Mouse (Mus musculus): ENCODE measurements around the gene Tmem51. TPM values are rescaled to one million over a fixed set of nuclear protein-coding genes. Genes with fewer than 3 reads are reported as not detected.

Tmem51 gene
- total and polyA plus RNA-seq, 3 experiments, result 1.4 to 8.0 (median 8.0) TPM

GRCm38 (mm10) chr4:142054580-142054979, 29.5 kb downstream of the Tmem51 start:
- no peak for DNase-seq (ENCODE audit: extremely low read depth)
- dilution Hi-C loops (cut with MboI; ENCODE audit: extremely low pct_ligation_motif_present, extremely low pct_unique_long_range_greater_than_20kb, low sequenced_read_pairs) (no loop called here), in situ Hi-C loops (cut with MboI; ENCODE audit: low pct_ligation_motif_present, low pct_unique_long_range_greater_than_20kb, low sequenced_read_pairs) (no loop called here)
- no peak for TF ChIP-seq MAX (IDR thresholded peaks at IDR 0.05; ENCODE audit: low read length)
- 0 out of 2 replicates have a peak, but pooled peaks have one; percentile 15 for TF ChIP-seq MAFK (IDR thresholded peaks at IDR 0.05; ENCODE audit: insufficient replicate concordance, low read length)
- Histone ChIP-seq H3K4me2 (ENCODE audit: insufficient read depth, low read depth, poor library complexity, severe bottlenecking) (no peak overlapping the region), H3K4me1 (ENCODE audit: control insufficient read depth in 1 of 2, insufficient read depth in 2 of 2) (peaks cover 6 to 23% of the 10 kb centered on the region in 2 experiments; a peak in 3 of 4 replicates), H3K9me3 (replicated peaks; ENCODE audit: low read length) (no peaks in the 10 kb centered on the region), H3K27ac (ENCODE audit: insufficient read depth, low read depth) (no peak overlapping the region), H3K36me3 (replicated peaks in 1 of 2; ENCODE audit: control insufficient read depth in 1 of 2, insufficient read depth in 1 of 2, low read length in 1 of 2) (peaks cover 0 to 2% of the 10 kb centered on the region in 2 experiments), H3K9ac (ENCODE audit: insufficient read depth, low read depth) (no peak overlapping the region), H3K79me2 (replicated peaks; ENCODE audit: control insufficient read depth, extremely low read depth, insufficient read depth, poor library complexity, severe bottlenecking) (no peaks in the 10 kb centered on the region), H3K4me3 (replicated peaks in 1 of 3; ENCODE audit: low read depth in 2 of 3, low read length in 2 of 3, poor library complexity in 1 of 3) (no peak overlapping the region), H3K27me3 (replicated peaks) (no peaks in the 10 kb centered on the region)

GRCm38 (mm10) chr4:142053661-142054448, 30.2 kb downstream of the Tmem51 start:
- dilution Hi-C loops (cut with MboI; ENCODE audit: extremely low pct_ligation_motif_present, extremely low pct_unique_long_range_greater_than_20kb, low sequenced_read_pairs), result no loop called here

GRCm38 (mm10) chr4:142053261-142053660, 30.8 kb downstream of the Tmem51 start:
- H3K4me1 ChIP-seq (ENCODE audit: control insufficient read depth in 1 of 2, insufficient read depth in 2 of 2), result peaks cover 6 to 23% of the 10 kb centered on the region in 2 experiments; a peak in 3 of 4 replicates
- H3K4me2 ChIP-seq (ENCODE audit: insufficient read depth, low read depth, poor library complexity, severe bottlenecking), result no peak overlapping the region
- dilution Hi-C loops (cut with MboI; ENCODE audit: extremely low pct_ligation_motif_present, extremely low pct_unique_long_range_greater_than_20kb, low sequenced_read_pairs), result no loop called here
- H3K9ac ChIP-seq (ENCODE audit: insufficient read depth, low read depth), result no peak overlapping the region
- DNase-seq (ENCODE audit: extremely low read depth), result no peak
- H3K79me2 ChIP-seq (replicated peaks; ENCODE audit: control insufficient read depth, extremely low read depth, insufficient read depth, poor library complexity, severe bottlenecking), result no peaks in the 10 kb centered on the region
- TF ChIP-seq POLR2A (IDR thresholded peaks at IDR 0.05; ENCODE audit: low read depth, low read length) (no peak), MAX (IDR thresholded peaks at IDR 0.05; ENCODE audit: low read length) (no peak), MXI1 (IDR thresholded peaks at IDR 0.05; ENCODE audit: low read depth, low read length) (no peak)
- H3K27ac ChIP-seq (ENCODE audit: insufficient read depth, low read depth), result no peak overlapping the region
- H3K4me3 ChIP-seq (replicated peaks in 1 of 3; ENCODE audit: low read depth in 2 of 3, low read length in 2 of 3, poor library complexity in 1 of 3), result no peak overlapping the region
- no peaks in the 10 kb centered on the region for H3K27me3 ChIP-seq (replicated peaks)
- in situ Hi-C loops (cut with MboI; ENCODE audit: low pct_ligation_motif_present, low pct_unique_long_range_greater_than_20kb, low sequenced_read_pairs), result no loop called here
- no peaks in the 10 kb centered on the region for H3K36me3 ChIP-seq (replicated peaks in 1 of 2; ENCODE audit: control insufficient read depth in 1 of 2, insufficient read depth in 1 of 2, low read length in 1 of 2)
- no peaks in the 10 kb centered on the region for H3K9me3 ChIP-seq (replicated peaks; ENCODE audit: low read length)

More at GRCm38 (mm10) chr4:142053661-142054448, 30.2 kb downstream of the Tmem51 start:
- no peak for DNase-seq (ENCODE audit: extremely low read depth)
- Histone ChIP-seq H3K9me3 (replicated peaks; ENCODE audit: low read length) (no peaks in the 10 kb centered on the region), H3K9ac (ENCODE audit: insufficient read depth, low read depth) (no peak overlapping the region), H3K79me2 (replicated peaks; ENCODE audit: control insufficient read depth, extremely low read depth, insufficient read depth, poor library complexity, severe bottlenecking) (no peaks in the 10 kb centered on the region), H3K4me3 (replicated peaks in 1 of 3; ENCODE audit: low read depth in 2 of 3, low read length in 2 of 3, poor library complexity in 1 of 3) (no peak overlapping the region), H3K36me3 (replicated peaks in 1 of 2; ENCODE audit: control insufficient read depth in 1 of 2, insufficient read depth in 1 of 2, low read length in 1 of 2) (no peaks in the 10 kb centered on the region), H3K27me3 (replicated peaks) (no peaks in the 10 kb centered on the region), H3K27ac (ENCODE audit: insufficient read depth, low read depth) (no peak overlapping the region), H3K4me1 (ENCODE audit: control insufficient read depth in 1 of 2, insufficient read depth in 2 of 2) (peaks cover 6 to 23% of the 10 kb centered on the region in 2 experiments; a peak in 3 of 4 replicates), H3K4me2 (ENCODE audit: insufficient read depth, low read depth, poor library complexity, severe bottlenecking) (no peak overlapping the region)
- TF ChIP-seq E2F4 (IDR thresholded peaks at IDR 0.05; ENCODE audit: insufficient replicate concordance, low read depth, low read length) (no peak), MAX (IDR thresholded peaks at IDR 0.05; ENCODE audit: low read length) (no peak), CHD1 (IDR thresholded peaks at IDR 0.05; ENCODE audit: low read depth, low read length) (no peak), MYC (IDR thresholded peaks at IDR 0.05; ENCODE audit: low read depth, low read length) (no peak), ETS1 (conservative IDR thresholded peaks at IDR 0.05; ENCODE audit: low read depth, low read length) (no peak), USF1 (IDR thresholded peaks at IDR 0.05; ENCODE audit: low read depth, low read length) (no peak), NRF1 (IDR thresholded peaks at IDR 0.05; ENCODE audit: low read depth, low read length) (no peak), ELF1 (IDR thresholded peaks at IDR 0.05; ENCODE audit: low read depth, low read length) (no peak), ZC3H11A (IDR thresholded peaks at IDR 0.05; ENCODE audit: low read depth, low read length) (no peak), ZNF384 (IDR thresholded peaks at IDR 0.05; ENCODE audit: low read depth, low read length) (no peak)
- in situ Hi-C loops (cut with MboI; ENCODE audit: low pct_ligation_motif_present, low pct_unique_long_range_greater_than_20kb, low sequenced_read_pairs), result no loop called here

Measured in CH12.LX (cell line).